Mouse (Mus musculus) hindbrain, embryonic 16.5 days (tissue): ENCODE measurements around the gene Donson. TPM values are rescaled to one million over a fixed set of nuclear protein-coding genes. Genes with fewer than 3 reads are reported as not detected.

ENCODE experiments used
- ATAC-seq: fragments of 200-750 bp; cut with Nextera tagmentation; 2 replicates; pipeline ENCODE4 v1.8.0; 2017; ENCODE audit warnings: moderate TSS enrichment, moderate library complexity
- H3K27ac ChIP-seq: fragments of 300-500 bp; sonication (generic); 2 replicates; pipeline ENCODE4 v1.5.1; 2014; ENCODE audit warnings: low read depth, mild to moderate bottlenecking, control low read depth, low read length, moderate library complexity
- H3K27me3 ChIP-seq: fragments of 300-500 bp; sonication (generic); replicated peaks from 2 replicates; pipeline ENCODE4 v1.6.1; 2014; ENCODE audit warnings: low read length; ENCODE audit not compliant: control insufficient read depth, insufficient read depth
- H3K36me3 ChIP-seq: fragments of 300-500 bp; sonication (generic); 2 replicates; pipeline ENCODE4 v1.6.1; 2014; ENCODE audit warnings: mild to moderate bottlenecking, low read length, moderate library complexity, mixed read lengths; ENCODE audit not compliant: control insufficient read depth, insufficient read depth
- H3K4me1 ChIP-seq: fragments of 300-500 bp; sonication (generic); 2 replicates; pipeline ENCODE4 v1.6.1; 2014; ENCODE audit warnings: low read depth, low read length; ENCODE audit not compliant: control insufficient read depth, insufficient read depth
- H3K4me2 ChIP-seq: fragments of 300-500 bp; sonication (generic); 2 replicates; pipeline ENCODE4 v1.6.1; 2014; ENCODE audit warnings: mild to moderate bottlenecking, low read length, control low read depth, moderate library complexity
- H3K4me3 ChIP-seq: fragments of 300-500 bp; sonication (generic); 2 replicates; pipeline ENCODE4 v1.5.1; 2014; ENCODE audit warnings: mild to moderate bottlenecking, low read length, control low read depth, moderate library complexity
- H3K9ac ChIP-seq: fragments of 300-500 bp; sonication (generic); 2 replicates; pipeline ENCODE4 v1.6.1; 2014; ENCODE audit warnings: low read depth, mild to moderate bottlenecking, control low read depth, low read length, moderate library complexity
- H3K9me3 ChIP-seq: fragments of 300-500 bp; sonication (generic); 2 replicates; pipeline ENCODE4 v1.6.1; 2014; ENCODE audit warnings: mild to moderate bottlenecking, low read length, moderate library complexity; ENCODE audit not compliant: control insufficient read depth
- WGBS: fragments of 180-500 bp; shearing (Covaris S2); extraction: QIAGEN DNeasy Blood & Tissue Kit; methylation state at CpG from one replicate; pipeline ENCODE4 v1.1.7; 2014; 5-methylcytosine and 5-hydroxymethylcytosine counted together
- polyA plus RNA-seq: library from polyadenylated mRNA; unstranded; fragments of >200 nt; fragmentation: Nextera tagmentation; extraction: Ambion mirVana; gene quantifications from 2 replicates; pipeline ENCODE4 v1.2.1, GENCODE M21; 2015

The Donson gene
- polyA plus RNA-seq, 1 experiment from 2014 or later = 19.4 TPM

DNA sequence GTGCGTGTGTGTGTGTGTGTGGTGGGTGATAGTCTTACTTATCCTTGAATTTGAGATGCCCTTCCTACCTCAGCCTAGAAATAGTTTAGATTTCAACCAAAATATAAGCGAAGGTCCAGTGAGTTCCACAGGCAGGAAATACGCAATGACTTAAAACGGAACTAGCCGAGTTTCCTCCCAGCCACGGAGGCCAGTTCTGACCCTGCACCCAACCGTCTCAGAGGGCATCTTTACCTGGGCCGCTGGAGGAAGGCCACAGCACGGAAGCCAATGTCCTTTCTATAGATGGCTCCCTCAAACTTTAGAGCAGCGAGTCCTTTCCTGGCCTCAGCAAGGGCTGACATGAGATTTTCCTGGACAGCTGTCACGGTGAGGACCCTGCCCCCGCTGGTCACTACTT, 54.9 kb downstream of the Donson start:
- Histone ChIP-seq H3K4me3 (no peak overlapping the region), H3K9ac (no peak overlapping the region), H3K27ac (no peak overlapping the region), H3K9me3 (no peaks in the 10 kb centered on the region), H3K4me2 (no peak overlapping the region), H3K36me3 (peaks cover 40% of the 10 kb centered on the region), H3K27me3 (no peaks in the 10 kb centered on the region), H3K4me1 (no peaks in the 10 kb centered on the region)
- WGBS = 91% methylated on average over 12 of the region's 12 CpGs
- ATAC-seq = no peak

DNA sequence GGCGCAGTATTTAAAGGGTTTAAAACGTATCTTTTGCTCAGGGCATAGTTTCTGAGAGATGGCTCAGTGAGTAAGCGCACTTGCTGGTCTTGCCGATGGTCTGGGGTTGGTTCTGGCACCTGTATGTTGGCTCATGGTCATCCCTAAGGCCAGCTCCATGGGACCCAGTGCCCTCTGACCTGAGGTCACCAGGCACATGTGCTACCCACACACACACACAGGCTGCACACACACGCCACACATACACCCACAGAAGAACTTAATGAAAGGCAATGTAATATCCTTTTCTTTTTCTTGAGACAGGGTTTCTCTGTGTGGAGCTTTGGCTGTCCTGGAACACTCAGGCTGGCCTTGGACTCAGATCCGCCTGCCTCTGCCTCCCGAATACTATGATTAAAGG, 55.6 kb downstream of the Donson start:
- WGBS = 94% methylated on average over 7 of the region's 7 CpGs
- no peaks in the 10 kb centered on the region for H3K4me1 ChIP-seq
- H3K4me3 ChIP-seq = no peak overlapping the region
- no peaks in the 10 kb centered on the region for H3K27me3 ChIP-seq
- no peak overlapping the region for H3K9ac ChIP-seq
- H3K4me2 ChIP-seq = no peak overlapping the region
- H3K36me3 ChIP-seq = peaks cover 43% of the 10 kb centered on the region
- H3K9me3 ChIP-seq = no peaks in the 10 kb centered on the region
- ATAC-seq = no peak
- H3K27ac ChIP-seq = no peak overlapping the region

DNA sequence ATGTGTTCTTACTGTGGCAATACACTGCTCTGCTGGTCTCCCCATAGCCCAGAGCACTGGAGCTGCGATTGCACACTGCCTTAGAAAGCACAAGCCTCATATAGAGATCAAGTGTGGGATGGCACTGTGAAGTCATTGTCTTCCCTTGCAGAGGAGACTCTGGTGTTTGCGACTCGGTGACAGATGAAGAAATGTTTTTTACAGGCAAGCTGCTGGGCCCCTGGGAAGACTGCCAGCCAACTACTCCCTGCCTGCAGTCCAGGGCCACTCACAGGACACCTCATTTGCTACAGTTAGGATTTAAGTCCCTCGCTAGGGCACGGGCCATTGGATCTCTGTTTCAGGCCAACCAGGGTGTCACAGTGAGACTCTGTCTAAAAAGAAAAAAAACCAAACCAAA, 56.1 kb downstream of the Donson start:
- Histone ChIP-seq H3K9me3 (no peaks in the 10 kb centered on the region), H3K36me3 (peaks cover 43% of the 10 kb centered on the region), H3K4me1 (no peaks in the 10 kb centered on the region), H3K27me3 (no peaks in the 10 kb centered on the region), H3K27ac (no peak overlapping the region), H3K9ac (no peak overlapping the region), H3K4me3 (no peak overlapping the region), H3K4me2 (no peak overlapping the region)
- WGBS = 79% methylated on average over 5 of the region's 5 CpGs
- no peak for ATAC-seq

DNA sequence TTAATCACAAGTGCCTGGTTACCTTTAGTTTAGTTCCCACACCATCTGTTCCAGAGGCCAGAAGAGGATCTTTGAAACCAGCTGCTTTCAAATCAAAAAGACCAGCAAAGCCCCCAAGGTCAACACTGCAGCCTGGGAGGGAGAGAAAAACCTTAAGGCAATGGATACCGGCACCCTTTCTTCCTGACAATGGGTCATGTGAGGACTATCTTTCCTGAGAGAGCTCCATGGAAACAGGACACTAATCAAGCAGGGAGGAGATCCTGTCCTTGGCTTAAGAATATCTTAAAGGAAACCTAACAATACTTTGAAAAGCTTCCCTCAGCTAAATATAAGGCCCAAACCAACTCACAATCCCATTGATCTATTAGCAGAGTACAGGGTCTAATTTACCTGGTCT, 58.0 kb downstream of the Donson start:
- H3K36me3 ChIP-seq = peaks cover 33% of the 10 kb centered on the region
- WGBS = 71% methylated on average over 1 of the region's 1 CpGs
- no peaks in the 10 kb centered on the region for H3K27me3 ChIP-seq
- H3K27ac ChIP-seq = no peak overlapping the region
- H3K4me2 ChIP-seq = no peak overlapping the region
- H3K9ac ChIP-seq = no peak overlapping the region
- no peaks in the 10 kb centered on the region for H3K9me3 ChIP-seq
- H3K4me1 ChIP-seq = no peaks in the 10 kb centered on the region
- no peak for ATAC-seq
- H3K4me3 ChIP-seq = no peak overlapping the region

DNA sequence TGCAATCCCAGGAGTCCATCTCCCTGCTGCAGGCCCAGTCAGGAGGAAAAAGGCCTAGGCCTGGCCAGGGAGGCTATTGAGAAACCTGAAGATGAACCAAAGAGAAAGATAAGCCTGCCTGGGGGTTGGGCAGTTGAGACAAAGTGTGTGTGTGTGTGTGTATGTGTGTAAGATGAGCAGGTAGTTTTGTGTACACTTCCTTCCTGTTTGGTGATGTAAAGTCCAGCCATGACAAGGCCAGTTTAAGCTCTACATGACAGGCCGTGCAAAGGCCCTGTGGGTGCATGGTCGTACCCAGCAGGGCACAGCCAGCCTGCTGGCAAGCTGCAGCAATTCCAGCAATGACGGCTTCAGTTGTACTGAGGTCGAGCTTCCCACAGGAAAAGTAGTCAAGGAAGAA, 58.8 kb downstream of the Donson start:
- no peak overlapping the region for H3K9ac ChIP-seq
- no peaks in the 10 kb centered on the region for H3K4me1 ChIP-seq
- no peaks in the 10 kb centered on the region for H3K27me3 ChIP-seq
- no peaks in the 10 kb centered on the region for H3K9me3 ChIP-seq
- ATAC-seq = no peak
- H3K36me3 ChIP-seq = peaks cover 29% of the 10 kb centered on the region
- H3K4me2 ChIP-seq = no peak overlapping the region
- no peak overlapping the region for H3K4me3 ChIP-seq
- WGBS = 90% methylated on average over 4 of the region's 4 CpGs
- no peak overlapping the region for H3K27ac ChIP-seq

DNA sequence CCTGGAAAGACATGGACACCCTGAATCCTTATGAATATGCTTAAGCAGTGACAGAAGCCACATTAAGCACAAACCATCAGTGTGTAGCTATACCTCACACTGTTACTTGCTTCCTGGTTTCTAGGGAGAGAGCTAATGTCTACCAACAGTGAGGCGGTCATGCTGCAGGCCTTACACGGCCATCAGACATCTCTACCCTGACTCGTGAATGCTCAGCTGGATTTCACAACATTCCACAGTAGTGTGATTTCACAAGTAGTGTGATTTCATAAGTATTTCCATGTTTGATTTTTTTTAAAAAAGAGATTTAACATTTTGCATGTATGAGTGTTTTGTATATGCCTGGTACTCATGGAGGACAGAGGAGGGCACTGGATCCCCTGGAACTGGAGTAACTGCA, 59.9 kb downstream of the Donson start:
- Histone ChIP-seq H3K27ac (no peak overlapping the region), H3K4me3 (no peak overlapping the region), H3K9ac (no peak overlapping the region), H3K4me2 (no peak overlapping the region), H3K36me3 (peaks cover 32% of the 10 kb centered on the region), H3K27me3 (no peaks in the 10 kb centered on the region), H3K4me1 (no peaks in the 10 kb centered on the region), H3K9me3 (no peaks in the 10 kb centered on the region)
- no peak for ATAC-seq
- 89% methylated on average over 3 of the region's 3 CpGs for WGBS

DNA sequence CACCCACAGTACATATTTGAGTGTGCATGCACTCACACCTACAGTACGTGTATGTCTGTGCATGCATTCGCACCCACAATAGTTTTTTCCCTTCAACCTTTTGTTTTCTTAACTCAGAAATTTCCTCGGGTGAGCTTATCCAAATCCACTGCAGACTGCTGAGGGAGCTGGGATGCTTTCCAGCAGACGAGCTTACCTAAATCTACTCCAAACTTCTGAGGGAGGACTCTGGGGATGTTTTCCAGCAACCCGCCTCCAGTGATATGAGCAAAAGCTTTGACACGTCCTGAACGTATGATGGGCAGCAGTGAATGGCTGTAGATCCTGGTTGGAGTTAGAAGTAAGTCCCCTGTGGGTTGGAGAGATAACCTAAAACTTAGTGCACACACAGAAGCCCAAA, 60.7 kb downstream of the Donson start:
- H3K36me3 ChIP-seq = peaks cover 33% of the 10 kb centered on the region
- H3K4me3 ChIP-seq = no peak overlapping the region
- H3K27ac ChIP-seq = no peak overlapping the region
- H3K27me3 ChIP-seq = no peaks in the 10 kb centered on the region
- 93% methylated on average over 7 of the region's 7 CpGs for WGBS
- H3K9ac ChIP-seq = no peak overlapping the region
- H3K4me2 ChIP-seq = no peak overlapping the region
- no peak for ATAC-seq
- no peaks in the 10 kb centered on the region for H3K9me3 ChIP-seq
- H3K4me1 ChIP-seq = no peaks in the 10 kb centered on the region

Other genes starting within 250 kb of the Donson start
- 42.7 and 49.2 TPM in 2 replicates for gene Ifnar1, start 203.5 kb downstream of the Donson start, polyA plus RNA-seq
- gene Ifngr2, start 141.7 kb downstream of the Donson start, polyA plus RNA-seq = 118 and 127 TPM in 2 replicates
- 114 and 131 TPM in 2 replicates for gene Tmem50b, start 91.0 kb downstream of the Donson start, polyA plus RNA-seq
- gene Dnajc28, start 69.7 kb downstream of the Donson start, polyA plus RNA-seq = 5.8 and 6.5 TPM in 2 replicates
- gene Gart, start 41.8 kb downstream of the Donson start, polyA plus RNA-seq = 58.6 and 61.2 TPM in 2 replicates
- gene Son, start 41.3 kb downstream of the Donson start, polyA plus RNA-seq = 89.4 and 94.5 TPM in 2 replicates
- gene Cryzl1, start 40.2 kb upstream of the Donson start, polyA plus RNA-seq = 105 and 115 TPM in 2 replicates
- gene Itsn1, start 40.5 kb upstream of the Donson start, polyA plus RNA-seq = 49.6 and 52.7 TPM in 2 replicates